Mouse (Mus musculus) stomach, embryonic 15.5 days (tissue): Measurements from ENCODE around the gene Clk4. TPM values are rescaled to one million over a fixed set of nuclear protein-coding genes. Genes with fewer than 3 reads are reported as not detected.
A peak's percentile ranks its signal among the peaks of the same experiment; 100 is the strongest.

ENCODE experiments used
- ATAC-seq: fragments of 200-750 bp; cut with Nextera tagmentation; 2 replicates; pipeline ENCODE4 v1.8.0; 2017; ENCODE audit warnings: low read depth, moderate number of reproducible peaks, moderate TSS enrichment; ENCODE audit not compliant: insufficient read depth, low FRiP score
- H3K27ac ChIP-seq: fragments of 300-500 bp; sonication (generic); 2 replicates; pipeline ENCODE4 v1.5.1; 2015; ENCODE audit warnings: mild to moderate bottlenecking, inconsistent platforms
- H3K27me3 ChIP-seq: fragments of 300-500 bp; sonication (generic); replicated peaks from 2 replicates; pipeline ENCODE4 v1.6.1; 2015; ENCODE audit warnings: inconsistent platforms
- H3K36me3 ChIP-seq: fragments of 300-500 bp; sonication (generic); 2 replicates; pipeline ENCODE4 v1.6.1; 2015; ENCODE audit warnings: inconsistent platforms
- H3K4me1 ChIP-seq: fragments of 300-500 bp; sonication (generic); 2 replicates; pipeline ENCODE4 v1.6.1; 2015; ENCODE audit warnings: inconsistent platforms
- H3K4me2 ChIP-seq: fragments of 300-500 bp; sonication (generic); 2 replicates; pipeline ENCODE4 v1.6.1; 2015; ENCODE audit warnings: mild to moderate bottlenecking, inconsistent platforms
- H3K4me3 ChIP-seq: fragments of 300-500 bp; sonication (generic); replicated peaks from 2 replicates; pipeline ENCODE4 v1.5.1; 2015; ENCODE audit warnings: inconsistent platforms
- H3K9ac ChIP-seq: fragments of 300-500 bp; sonication (generic); 2 replicates; pipeline ENCODE4 v1.6.1; 2015; ENCODE audit warnings: inconsistent platforms
- H3K9me3 ChIP-seq: fragments of 300-500 bp; sonication (generic); 2 replicates; pipeline ENCODE4 v1.6.1; 2016; ENCODE audit warnings: inconsistent platforms
- WGBS: fragments of 180-500 bp; shearing (Covaris S2); methylation state at CpG from one replicate; pipeline ENCODE4 v1.1.7; 2015; 5-methylcytosine and 5-hydroxymethylcytosine counted together
- polyA plus RNA-seq: library from polyadenylated mRNA; unstranded; fragments of >200 nt; fragmentation: Nextera tagmentation; extraction: Ambion mirVana; gene quantifications from 2 replicates; pipeline ENCODE4 v1.2.1, GENCODE M21; 2015

Clk4 gene
- polyA plus RNA-seq, 1 experiment from 2014 or later, result 107 TPM

GRCm38 (mm10) chr11:51265326-51265725 lies 3.8 kb downstream of the Clk4 start:
- ATAC-seq, result no peak
- H3K4me2 ChIP-seq, result peak overlapping the region; percentile 71
- 39% methylated on average over 3 of the region's 3 CpGs for WGBS

GRCm38 (mm10) chr11:51274418-51274817 lies 12.9 kb downstream of the Clk4 start:
- no peak overlapping the region for H3K4me3 ChIP-seq
- H3K9me3 ChIP-seq, result no peaks in the 10 kb centered on the region
- H3K4me1 ChIP-seq, result no peaks in the 10 kb centered on the region
- H3K36me3 ChIP-seq, result peaks cover 38% of the 10 kb centered on the region
- no peak overlapping the region for H3K4me2 ChIP-seq
- no peak for ATAC-seq
- H3K27ac ChIP-seq, result no peak overlapping the region
- no peak overlapping the region for H3K9ac ChIP-seq
- H3K27me3 ChIP-seq, result no peaks in the 10 kb centered on the region
- WGBS, result 83% methylated on average over 1 of the region's 1 CpGs

More at GRCm38 (mm10) chr11:51265326-51265725, 3.8 kb downstream of the Clk4 start:
- H3K9ac ChIP-seq, result no peak overlapping the region
- H3K9me3 ChIP-seq, result no peaks in the 10 kb centered on the region
- H3K4me1 ChIP-seq, result peaks cover 10% of the 10 kb centered on the region
- H3K4me3 ChIP-seq, result peak overlapping the region; percentile 7; the same call in 1 of the 2 replicates
- peaks cover 5% of the 10 kb centered on the region; the same call in 1 of the 2 replicates for H3K36me3 ChIP-seq
- H3K27ac ChIP-seq, result no peak overlapping the region
- H3K27me3 ChIP-seq, result no peaks in the 10 kb centered on the region

- Histone ChIP-seq H3K4me2 (peak within 1 kb of the TSS; percentile 94), H3K27ac (peak within 1 kb of the TSS; percentile 88), H3K9me3 (no peaks in the 10 kb centered on the region), H3K27me3 (no peaks in the 10 kb centered on the region), H3K4me1 (peaks cover 4% of the 10 kb centered on the region; the same call in 1 of the 2 replicates), H3K9ac (peak within 1 kb of the TSS; percentile 37; the same call in 1 of the 2 replicates), H3K4me3 (peak within 1 kb of the TSS; percentile 64), H3K36me3 (no peaks in the 10 kb centered on the region)
- 1% methylated on average over 35 of the region's 38 CpGs for WGBS
- ATAC-seq, result peak; percentile 86
Measured at GRCm38 (mm10) chr11:51289564-51290041, 28.1 kb downstream of the Clk4 start, which contains the start of gene Col23a1. Gene Col23a1, plus strand, starts transcription at chr11:51289920.

GRCm38 (mm10) chr11:51290066-51290955 lies 28.8 kb downstream of the Clk4 start:
- ATAC-seq, result peak; percentile 68
- Histone ChIP-seq H3K9ac (peak overlapping the region; percentile 37; the same call in 1 of the 2 replicates), H3K4me2 (peak overlapping the region; percentile 94), H3K36me3 (no peaks in the 10 kb centered on the region), H3K27ac (peak overlapping the region; percentile 88), H3K4me3 (peak overlapping the region; percentile 64), H3K9me3 (no peaks in the 10 kb centered on the region), H3K27me3 (no peaks in the 10 kb centered on the region), H3K4me1 (peaks cover 4% of the 10 kb centered on the region; the same call in 1 of the 2 replicates)
- WGBS, result 2% methylated on average over 66 of the region's 74 CpGs

GRCm38 (mm10) chr11:51293956-51294530 lies 32.5 kb downstream of the Clk4 start:
- no peak for ATAC-seq

GRCm38 (mm10) chr11:51295742-51296141 lies 34.2 kb downstream of the Clk4 start:
- no peak for ATAC-seq
- 0 out of 2 replicates have a peak, but pooled peaks cover 4% of the 10 kb centered on the region for H3K4me1 ChIP-seq
- 83% methylated on average over 3 of the region's 3 CpGs for WGBS
- no peak overlapping the region for H3K4me2 ChIP-seq
- H3K27me3 ChIP-seq, result no peaks in the 10 kb centered on the region
- no peaks in the 10 kb centered on the region for H3K36me3 ChIP-seq
- no peak overlapping the region for H3K4me3 ChIP-seq
- H3K27ac ChIP-seq, result no peak overlapping the region
- H3K9me3 ChIP-seq, result no peaks in the 10 kb centered on the region
- H3K9ac ChIP-seq, result no peak overlapping the region

More at GRCm38 (mm10) chr11:51293956-51294530, 32.5 kb downstream of the Clk4 start:
- Histone ChIP-seq H3K4me3 (no peak overlapping the region), H3K9me3 (no peaks in the 10 kb centered on the region), H3K27me3 (no peaks in the 10 kb centered on the region), H3K4me1 (peaks cover 4% of the 10 kb centered on the region; the same call in 1 of the 2 replicates), H3K27ac (peak overlapping the region; percentile 23; the same call in 1 of the 2 replicates), H3K4me2 (no peak overlapping the region), H3K9ac (no peak overlapping the region), H3K36me3 (no peaks in the 10 kb centered on the region)
- 47% methylated on average over 2 of the region's 2 CpGs for WGBS

- Histone ChIP-seq H3K36me3 (no peaks in the 10 kb centered on the region), H3K9ac (no peak overlapping the region), H3K4me3 (no peak overlapping the region), H3K27me3 (no peaks in the 10 kb centered on the region), H3K4me1 (no peaks in the 10 kb centered on the region), H3K4me2 (no peak overlapping the region), H3K27ac (no peak overlapping the region), H3K9me3 (no peaks in the 10 kb centered on the region)
- no peak for ATAC-seq
- 83% methylated on average over 4 of the region's 4 CpGs for WGBS
Measured at GRCm38 (mm10) chr11:51298691-51299090, 37.2 kb downstream of the Clk4 start.

- no peak for ATAC-seq
- Histone ChIP-seq H3K4me2 (no peak overlapping the region), H3K36me3 (no peaks in the 10 kb centered on the region), H3K9ac (no peak overlapping the region), H3K27me3 (no peaks in the 10 kb centered on the region), H3K4me1 (no peaks in the 10 kb centered on the region), H3K9me3 (no peaks in the 10 kb centered on the region), H3K4me3 (no peak overlapping the region), H3K27ac (no peak overlapping the region)
- WGBS, result 73% methylated on average over 5 of the region's 5 CpGs
Measured at GRCm38 (mm10) chr11:51302396-51302795, 40.9 kb downstream of the Clk4 start.

- Histone ChIP-seq H3K27me3 (no peaks in the 10 kb centered on the region), H3K4me2 (no peak overlapping the region), H3K9me3 (no peaks in the 10 kb centered on the region), H3K4me1 (no peaks in the 10 kb centered on the region), H3K4me3 (no peak overlapping the region), H3K36me3 (no peaks in the 10 kb centered on the region), H3K9ac (no peak overlapping the region), H3K27ac (no peak overlapping the region)
- WGBS, result 50% methylated on average over 12 of the region's 12 CpGs
- no peak for ATAC-seq
Measured at GRCm38 (mm10) chr11:51303981-51304553, 42.5 kb downstream of the Clk4 start.

- Histone ChIP-seq H3K4me2 (no peak overlapping the region), H3K36me3 (no peaks in the 10 kb centered on the region), H3K4me1 (no peaks in the 10 kb centered on the region), H3K27me3 (no peaks in the 10 kb centered on the region), H3K4me3 (no peak overlapping the region), H3K9ac (no peak overlapping the region), H3K27ac (no peak overlapping the region), H3K9me3 (no peaks in the 10 kb centered on the region)
- WGBS, result 53% methylated on average over 5 of the region's 5 CpGs
- no peak for ATAC-seq
Measured at GRCm38 (mm10) chr11:51308306-51308705, 46.8 kb downstream of the Clk4 start.

- WGBS, result 80% methylated on average over 8 of the region's 8 CpGs
- Histone ChIP-seq H3K4me2 (no peak overlapping the region), H3K9me3 (no peaks in the 10 kb centered on the region), H3K4me3 (no peak overlapping the region), H3K9ac (no peak overlapping the region), H3K4me1 (no peaks in the 10 kb centered on the region), H3K27me3 (no peaks in the 10 kb centered on the region), H3K36me3 (no peaks in the 10 kb centered on the region), H3K27ac (no peak overlapping the region)
- no peak for ATAC-seq
Measured at GRCm38 (mm10) chr11:51311846-51312245, 50.3 kb downstream of the Clk4 start.
